Mouse (Mus musculus): ENCODE data around the gene Usp21. TPM values are rescaled to one million over a fixed set of nuclear protein-coding genes. Genes with fewer than 3 reads are reported as not detected.

The Usp21 gene
- polyA plus RNA-seq, 1 experiment from 2014 or later, result 92.3 TPM

GRCm38 (mm10) chr1:171274171-171274570 is 13.6 kb downstream of the Usp21 start:
- Histone ChIP-seq H3K36me3 (ENCODE audit: control insufficient read depth, insufficient read depth, low read length) (peaks cover 43% of the 10 kb centered on the region), H3K9ac (ENCODE audit: low read depth, low read length) (no peak overlapping the region), H3K9me3 (ENCODE audit: control insufficient read depth, low read length) (no peaks in the 10 kb centered on the region), H3K4me2 (ENCODE audit: low read length) (no peak overlapping the region), H3K4me1 (ENCODE audit: control insufficient read depth, insufficient read depth, low read depth, low read length) (peaks cover 12% of the 10 kb centered on the region), H3K27me3 (replicated peaks; ENCODE audit: control insufficient read depth, insufficient read depth, low read length) (no peaks in the 10 kb centered on the region), H3K27ac (ENCODE audit: low read depth, low read length) (no peak overlapping the region), H3K4me3 (ENCODE audit: low read length) (no peak overlapping the region)
- WGBS, result 93% methylated on average over 12 of the region's 12 CpGs
- no peak for ATAC-seq

DNA sequence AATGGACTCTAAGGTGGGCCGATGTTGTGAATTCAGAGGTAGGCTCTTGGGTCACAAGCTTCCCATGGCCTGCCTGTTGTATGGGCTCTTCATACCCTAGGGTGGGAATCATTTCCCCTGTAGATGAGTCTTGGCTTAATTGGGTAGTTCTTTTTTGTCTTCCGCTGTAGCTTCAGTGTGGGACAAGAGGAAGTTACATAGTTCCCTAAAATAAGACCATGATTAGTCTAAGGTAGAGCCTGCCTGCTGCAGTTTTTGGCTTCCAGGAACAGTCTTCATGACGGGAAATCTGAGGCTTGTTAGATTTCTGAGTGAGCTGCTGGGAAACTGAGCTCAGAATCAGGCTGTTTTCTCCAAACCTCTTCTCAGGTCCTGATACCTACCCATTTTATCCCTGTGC is 15.7 kb downstream of the Usp21 start:
- Histone ChIP-seq H3K4me2 (ENCODE audit: low read length) (no peak overlapping the region), H3K4me3 (ENCODE audit: low read length) (no peak overlapping the region), H3K27me3 (replicated peaks; ENCODE audit: control insufficient read depth, insufficient read depth, low read length) (no peaks in the 10 kb centered on the region), H3K9ac (ENCODE audit: low read depth, low read length) (no peak overlapping the region), H3K36me3 (ENCODE audit: control insufficient read depth, insufficient read depth, low read length) (peaks cover 33% of the 10 kb centered on the region), H3K9me3 (ENCODE audit: control insufficient read depth, low read length) (no peaks in the 10 kb centered on the region), H3K27ac (ENCODE audit: low read depth, low read length) (no peak overlapping the region), H3K4me1 (ENCODE audit: control insufficient read depth, insufficient read depth, low read depth, low read length) (peaks cover 12% of the 10 kb centered on the region)
- no peak for ATAC-seq
- 95% methylated on average over 3 of the region's 3 CpGs for WGBS

DNA sequence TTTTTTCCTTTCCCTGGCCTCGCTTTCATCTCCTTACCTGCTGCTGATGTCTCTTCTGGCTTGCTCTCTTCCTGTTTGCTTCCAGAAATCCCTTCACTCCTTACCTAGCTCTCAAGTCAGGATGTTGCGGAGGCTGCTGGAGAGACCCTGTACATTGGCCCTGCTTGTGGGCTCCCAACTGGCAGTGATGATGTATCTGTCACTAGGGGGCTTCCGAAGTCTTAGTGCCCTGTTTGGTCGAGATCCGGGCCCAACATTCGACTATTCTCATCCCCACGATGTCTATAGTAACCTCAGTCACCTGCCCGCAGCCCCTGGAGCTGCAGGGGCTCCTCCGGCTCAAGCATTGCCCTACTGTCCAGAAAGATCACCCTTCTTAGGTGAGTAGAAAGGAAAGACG is 16.2 kb downstream of the Usp21 start:
- Histone ChIP-seq H3K9me3 (ENCODE audit: control insufficient read depth, low read length) (no peaks in the 10 kb centered on the region), H3K4me1 (ENCODE audit: control insufficient read depth, insufficient read depth, low read depth, low read length) (peaks cover 12% of the 10 kb centered on the region), H3K4me2 (ENCODE audit: low read length) (peak overlapping the region; percentile 75; the same call in 1 of the 2 replicates), H3K27ac (ENCODE audit: low read depth, low read length) (no peak overlapping the region), H3K36me3 (ENCODE audit: control insufficient read depth, insufficient read depth, low read length) (peaks cover 30% of the 10 kb centered on the region), H3K27me3 (replicated peaks; ENCODE audit: control insufficient read depth, insufficient read depth, low read length) (no peaks in the 10 kb centered on the region), H3K9ac (ENCODE audit: low read depth, low read length) (no peak overlapping the region), H3K4me3 (ENCODE audit: low read length) (no peak overlapping the region)
- no peak for ATAC-seq
- WGBS, result 72% methylated on average over 10 of the region's 10 CpGs

DNA sequence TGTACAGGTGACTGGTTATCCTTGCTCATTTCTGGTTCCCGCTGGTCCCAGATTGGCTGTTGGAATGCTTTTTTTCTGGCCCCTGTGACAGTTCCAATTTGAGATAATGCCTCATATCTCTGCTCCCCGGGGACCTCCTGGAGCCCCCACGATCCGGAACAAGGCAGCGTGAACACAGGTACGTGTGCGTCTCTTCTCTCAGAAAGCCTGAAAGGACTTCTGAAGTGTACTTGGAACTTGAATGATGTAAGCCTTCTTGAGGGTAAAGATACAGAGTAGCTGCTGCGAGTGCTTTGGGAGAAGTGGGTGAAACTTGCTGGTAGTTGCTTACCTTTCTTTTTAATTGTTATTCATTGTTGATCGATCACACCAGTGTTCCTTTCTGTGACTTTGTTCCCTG is 16.6 kb downstream of the Usp21 start:
- Histone ChIP-seq H3K9me3 (ENCODE audit: control insufficient read depth, low read length) (no peaks in the 10 kb centered on the region), H3K4me2 (ENCODE audit: low read length) (peak overlapping the region; percentile 75), H3K4me1 (ENCODE audit: control insufficient read depth, insufficient read depth, low read depth, low read length) (peaks cover 12% of the 10 kb centered on the region), H3K27me3 (replicated peaks; ENCODE audit: control insufficient read depth, insufficient read depth, low read length) (no peaks in the 10 kb centered on the region), H3K4me3 (ENCODE audit: low read length) (peak overlapping the region; percentile 73), H3K27ac (ENCODE audit: low read depth, low read length) (no peak overlapping the region), H3K9ac (ENCODE audit: low read depth, low read length) (peak overlapping the region; percentile 81), H3K36me3 (ENCODE audit: control insufficient read depth, insufficient read depth, low read length) (peaks cover 26% of the 10 kb centered on the region)
- no peak for ATAC-seq
- WGBS, result 55% methylated on average over 9 of the region's 9 CpGs

- 2% methylated on average over 17 of the region's 19 CpGs for WGBS
- Histone ChIP-seq H3K4me1 (ENCODE audit: control insufficient read depth, insufficient read depth, low read depth, low read length) (peaks cover 12% of the 10 kb centered on the region), H3K27me3 (replicated peaks; ENCODE audit: control insufficient read depth, insufficient read depth, low read length) (no peaks in the 10 kb centered on the region)
These were observed 17.3 kb downstream of the Usp21 start for GRCm38 (mm10) chr1:171270573-171270900.

GRCm38 (mm10) chr1:171269848-171270572 is 17.8 kb downstream of the Usp21 start, which contains the start of gene B4galt3:
Gene B4galt3, plus strand, starts transcription at chr1:171270328.
- H3K9me3 ChIP-seq (ENCODE audit: control insufficient read depth, low read length), result no peaks in the 10 kb centered on the region
- H3K27ac ChIP-seq (ENCODE audit: low read depth, low read length), result peak within 1 kb of the TSS; percentile 65
- 2% methylated on average over 36 of the region's 36 CpGs for WGBS
- H3K4me2 ChIP-seq (ENCODE audit: low read length), result peak within 1 kb of the TSS; percentile 75
- H3K4me1 ChIP-seq (ENCODE audit: control insufficient read depth, insufficient read depth, low read depth, low read length), result peaks cover 12% of the 10 kb centered on the region
- H3K36me3 ChIP-seq (ENCODE audit: control insufficient read depth, insufficient read depth, low read length), result peaks cover 15% of the 10 kb centered on the region
- peak; percentile 95 for ATAC-seq
- peak within 1 kb of the TSS; percentile 73 for H3K4me3 ChIP-seq (ENCODE audit: low read length)
- H3K27me3 ChIP-seq (replicated peaks; ENCODE audit: control insufficient read depth, insufficient read depth, low read length), result no peaks in the 10 kb centered on the region
- peak within 1 kb of the TSS; percentile 81 for H3K9ac ChIP-seq (ENCODE audit: low read depth, low read length)

More at GRCm38 (mm10) chr1:171270573-171270900, 17.3 kb downstream of the Usp21 start:
- peak overlapping the region; percentile 81 for H3K9ac ChIP-seq (ENCODE audit: low read depth, low read length)
- peak overlapping the region; percentile 75 for H3K4me2 ChIP-seq (ENCODE audit: low read length)
- H3K4me3 ChIP-seq (ENCODE audit: low read length), result peak overlapping the region; percentile 73
- peak; percentile 61 for ATAC-seq
- peak overlapping the region; percentile 65 for H3K27ac ChIP-seq (ENCODE audit: low read depth, low read length)
- H3K36me3 ChIP-seq (ENCODE audit: control insufficient read depth, insufficient read depth, low read length), result peaks cover 20% of the 10 kb centered on the region
- no peaks in the 10 kb centered on the region for H3K9me3 ChIP-seq (ENCODE audit: control insufficient read depth, low read length)

GRCm38 (mm10) chr1:171268341-171268740 is 19.4 kb downstream of the Usp21 start:
- 72% methylated on average over 1 of the region's 1 CpGs for WGBS
- H3K4me1 ChIP-seq (ENCODE audit: control insufficient read depth, insufficient read depth, low read depth, low read length), result peaks cover 18% of the 10 kb centered on the region
- no peak for ATAC-seq

GRCm38 (mm10) chr1:171265971-171266744 is 21.6 kb downstream of the Usp21 start:
- no peak overlapping the region for H3K9ac ChIP-seq (ENCODE audit: low read depth, low read length)
- 75% methylated on average over 4 of the region's 4 CpGs for WGBS
- H3K4me2 ChIP-seq (ENCODE audit: low read length), result no peak overlapping the region
- H3K9me3 ChIP-seq (ENCODE audit: control insufficient read depth, low read length), result no peaks in the 10 kb centered on the region
- ATAC-seq, result no peak
- H3K27me3 ChIP-seq (replicated peaks; ENCODE audit: control insufficient read depth, insufficient read depth, low read length), result no peaks in the 10 kb centered on the region
- peaks cover 16% of the 10 kb centered on the region for H3K4me1 ChIP-seq (ENCODE audit: control insufficient read depth, insufficient read depth, low read depth, low read length)
- H3K36me3 ChIP-seq (ENCODE audit: control insufficient read depth, insufficient read depth, low read length), result no peaks in the 10 kb centered on the region
- no peak overlapping the region for H3K4me3 ChIP-seq (ENCODE audit: low read length)
- H3K27ac ChIP-seq (ENCODE audit: low read depth, low read length), result no peak overlapping the region

More at GRCm38 (mm10) chr1:171268341-171268740, 19.4 kb downstream of the Usp21 start:
- Histone ChIP-seq H3K9ac (ENCODE audit: low read depth, low read length) (no peak overlapping the region), H3K4me3 (ENCODE audit: low read length) (no peak overlapping the region), H3K27me3 (replicated peaks; ENCODE audit: control insufficient read depth, insufficient read depth, low read length) (no peaks in the 10 kb centered on the region), H3K4me2 (ENCODE audit: low read length) (no peak overlapping the region), H3K27ac (ENCODE audit: low read depth, low read length) (no peak overlapping the region), H3K36me3 (ENCODE audit: control insufficient read depth, insufficient read depth, low read length) (peaks cover 4% of the 10 kb centered on the region; the same call in 1 of the 2 replicates), H3K9me3 (ENCODE audit: control insufficient read depth, low read length) (no peaks in the 10 kb centered on the region)

Measured in hindbrain, embryonic 16.5 days (tissue).